Mouse (Mus musculus): ENCODE data around the gene Olfr512.

Gene Olfr512

DNA sequence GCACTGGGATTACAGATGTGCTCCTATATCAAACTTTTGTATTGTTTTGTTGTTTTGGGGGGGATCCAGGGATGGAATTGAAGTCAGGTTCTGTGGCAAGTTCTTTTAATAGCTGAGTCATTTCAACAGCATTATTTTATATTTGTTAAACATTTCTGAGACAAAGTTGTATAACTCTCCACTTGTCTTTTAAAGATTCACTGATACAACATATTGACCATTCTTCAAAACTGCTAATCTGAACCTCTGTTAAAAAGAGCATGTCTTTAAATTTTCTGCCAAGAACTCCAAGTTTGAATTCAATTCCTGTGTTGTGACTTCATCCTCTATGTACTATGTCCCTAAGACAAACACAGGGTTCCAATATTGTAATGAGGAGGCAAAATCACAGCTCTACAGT lies at the start of gene Olfr512:
TSS of gene Olfr512 (plus strand) at position 301 of the 400 bp plus-strand sequence.
- DNase-seq (ENCODE audit: low read depth), result no peak

DNA sequence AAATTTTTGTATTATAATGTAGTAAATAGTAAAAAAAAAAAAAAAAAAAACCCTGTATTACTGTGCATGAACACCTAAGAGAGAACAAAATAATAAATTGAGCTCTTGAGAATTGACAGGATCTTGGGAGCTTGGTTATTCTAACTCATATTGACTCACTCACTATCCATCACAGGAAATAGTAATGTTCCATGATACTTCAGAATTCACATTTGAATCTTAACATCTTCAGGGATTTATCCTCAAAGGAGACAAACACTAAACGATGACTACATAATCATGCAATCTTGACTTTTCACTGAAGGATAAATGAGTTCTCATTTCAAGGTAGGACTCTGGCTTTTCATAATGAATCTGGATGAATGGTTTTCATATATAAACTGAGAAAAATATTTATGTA lies 47.0 kb upstream of the Olfr512 start, which contains the start of gene Olfr510:
TSS of gene Olfr510 (plus strand) at position 301 of the 400 bp plus-strand sequence.
- no peak for DNase-seq (ENCODE audit: low read depth)

DNA sequence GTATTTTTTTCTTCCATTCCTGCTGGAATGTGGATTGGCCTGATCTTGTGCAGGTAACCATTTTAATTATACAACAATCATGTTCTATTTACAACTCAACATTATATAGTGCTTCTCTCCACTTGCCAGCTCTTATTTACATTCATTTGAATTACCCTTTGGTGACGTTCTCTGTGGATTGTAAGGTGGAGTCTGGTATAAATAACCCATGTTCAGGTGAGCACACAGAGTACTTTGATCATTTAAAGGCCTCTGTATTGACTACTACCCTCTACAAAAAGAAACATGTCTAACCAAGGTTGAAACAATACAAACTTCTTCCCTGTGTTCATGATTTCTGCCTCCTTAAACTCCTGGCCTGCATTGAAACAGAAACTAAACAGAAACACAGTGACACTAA lies 42.1 kb upstream of the Olfr512 start:
- no peak for DNase-seq (ENCODE audit: low read depth)

DNA sequence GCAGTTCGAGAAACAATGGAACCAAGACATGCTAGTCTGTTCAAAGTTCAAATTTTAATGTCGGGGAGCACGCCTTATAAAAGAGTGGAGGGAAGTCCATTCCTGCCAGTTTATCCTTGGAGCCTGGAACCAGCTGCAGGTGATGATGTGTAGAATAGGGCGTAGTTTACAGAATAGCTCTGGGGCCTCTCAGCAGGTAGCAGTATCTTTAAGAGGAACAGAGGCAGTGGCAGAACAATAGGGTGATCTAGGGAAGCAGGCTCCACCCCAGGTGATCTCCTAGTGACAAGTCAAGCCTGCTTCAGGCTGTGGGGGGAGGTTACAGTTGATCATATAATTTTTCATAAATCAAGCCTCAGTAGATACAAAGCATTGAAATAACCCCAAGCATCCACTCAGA lies 34.2 kb upstream of the Olfr512 start:
- DNase-seq (ENCODE audit: low read depth), result no peak

DNA sequence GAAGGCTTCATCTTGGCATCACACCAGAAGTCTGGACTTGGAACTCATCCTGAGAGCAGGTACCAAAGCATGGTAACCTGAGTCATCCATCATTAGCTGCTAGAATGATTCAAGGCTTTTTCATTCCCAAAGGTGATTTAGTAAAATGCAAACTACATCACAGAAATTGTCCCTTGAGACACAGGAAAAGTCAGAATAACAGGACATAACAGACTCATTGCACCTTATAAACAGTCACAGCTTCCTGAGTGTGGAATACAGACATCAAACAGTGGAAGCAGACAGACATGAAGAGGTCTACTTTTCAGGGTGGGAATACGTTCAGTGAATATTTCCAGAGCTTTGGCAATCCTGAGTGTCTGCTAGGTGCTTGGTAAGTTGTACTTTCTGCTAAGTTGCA lies 37.6 kb downstream of the Olfr512 start, which contains the start of gene Olfr513:
TSS of gene Olfr513 (plus strand) at position 301 of the 400 bp plus-strand sequence.
- DNase-seq (ENCODE audit: low read depth), result no peak

DNA sequence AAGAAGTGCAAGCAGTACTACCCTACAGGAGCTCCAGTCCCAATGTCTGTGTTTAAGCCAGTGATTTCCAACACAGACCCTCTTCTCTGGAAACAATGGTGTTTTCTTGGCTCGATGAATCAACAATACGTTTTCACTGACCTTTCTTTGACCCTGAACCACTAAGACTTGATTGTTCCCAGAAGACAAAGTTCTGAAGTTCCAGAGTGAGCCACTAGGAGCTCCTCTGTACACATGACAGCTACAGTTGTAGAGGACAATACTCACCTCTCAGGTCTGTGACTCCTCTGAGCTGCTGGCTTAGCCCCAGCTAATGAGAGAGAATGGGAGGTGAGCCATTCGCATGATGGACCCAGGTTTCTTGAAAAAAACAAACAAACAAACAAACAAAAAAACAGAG lies 47.3 kb downstream of the Olfr512 start:
- no peak for DNase-seq (ENCODE audit: low read depth)

Data from naive thymus-derived CD4-positive, alpha-beta T cell, adult 2 months (primary cell).